Mouse (Mus musculus): ENCODE results near the gene Taf3. TPM values are rescaled to one million over a fixed set of nuclear protein-coding genes. Genes with fewer than 3 reads are reported as not detected.

Gene Taf3
- total and polyA plus RNA-seq, 3 experiments = 5.5 to 30.8 (median 20.8) TPM

- no peak for DNase-seq (ENCODE audit: low spot score)
- no peaks in the 10 kb centered on the region for H3K9me3 ChIP-seq (replicated peaks)
- peaks cover 20% of the 10 kb centered on the region for H3K36me3 ChIP-seq (replicated peaks)
- H3K27me3 ChIP-seq (ENCODE audit: insufficient read depth, low read length) = no peaks in the 10 kb centered on the region
- peaks cover 50% of the 10 kb centered on the region for H3K4me1 ChIP-seq (ENCODE audit: insufficient read depth, low read depth, low read length)
- no peak overlapping the region for H3K4me3 ChIP-seq (ENCODE audit: low read depth, low read length)
- TF ChIP-seq TAL1 (conservative IDR thresholded peaks at IDR 0.05; ENCODE audit: low read depth, low read length) (no peak), POLR2AphosphoS5 (IDR thresholded peaks at IDR 0.05; ENCODE audit: insufficient replicate concordance, low read depth, low read length) (no peak), CTCF (IDR thresholded peaks at IDR 0.05; ENCODE audit: low read depth, low read length) (no peak), GATA2 (IDR thresholded peaks at IDR 0.05; ENCODE audit: borderline replicate concordance, low read depth, low read length) (no peak), GATA1 (IDR thresholded peaks at IDR 0.05; ENCODE audit: borderline replicate concordance, low read length) (no peak)
- ATAC-seq (ENCODE audit: extremely low read depth, insufficient number of reproducible peaks, low FRiP score, poor library complexity, severe bottlenecking) = no peak
These were observed 86.7 kb downstream of the Taf3 start for GRCm38 (mm10) chr2:9961708-9962107.

- no peaks in the 10 kb centered on the region for H3K9me3 ChIP-seq (replicated peaks)
- peaks cover 21% of the 10 kb centered on the region for H3K36me3 ChIP-seq (replicated peaks)
- H3K4me1 ChIP-seq (ENCODE audit: insufficient read depth, low read depth, low read length) = peaks cover 54% of the 10 kb centered on the region
- H3K27me3 ChIP-seq (ENCODE audit: insufficient read depth, low read length) = no peaks in the 10 kb centered on the region
- ATAC-seq (ENCODE audit: extremely low read depth, insufficient number of reproducible peaks, low FRiP score, poor library complexity, severe bottlenecking) (peak; percentile 47; the same call in 1 of the 2 replicates), DNase-seq (ENCODE audit: low spot score) (no peak)
- TF ChIP-seq TAL1 (conservative IDR thresholded peaks at IDR 0.05; ENCODE audit: low read depth, low read length) = no peak
- no peak for TF ChIP-seq POLR2AphosphoS5 (IDR thresholded peaks at IDR 0.05; ENCODE audit: insufficient replicate concordance, low read depth, low read length)
- TF ChIP-seq GATA1 (IDR thresholded peaks at IDR 0.05; ENCODE audit: borderline replicate concordance, low read length) = no peak
- TF ChIP-seq GATA2 (IDR thresholded peaks at IDR 0.05; ENCODE audit: borderline replicate concordance, low read depth, low read length) = no peak
- TF ChIP-seq CTCF (IDR thresholded peaks at IDR 0.05; ENCODE audit: low read depth, low read length) = no peak
- no peak overlapping the region for H3K4me3 ChIP-seq (ENCODE audit: low read depth, low read length)
These were observed 90.4 kb downstream of the Taf3 start for GRCm38 (mm10) chr2:9958011-9958410.

- DNase-seq (ENCODE audit: low spot score) (no peak), ATAC-seq (ENCODE audit: extremely low read depth, insufficient number of reproducible peaks, low FRiP score, poor library complexity, severe bottlenecking) (no peak)
- no peaks in the 10 kb centered on the region for H3K27me3 ChIP-seq (ENCODE audit: insufficient read depth, low read length)
- no peaks in the 10 kb centered on the region for H3K9me3 ChIP-seq (replicated peaks)
- no peak overlapping the region for H3K4me3 ChIP-seq (ENCODE audit: low read depth, low read length)
- TF ChIP-seq GATA2 (IDR thresholded peaks at IDR 0.05; ENCODE audit: borderline replicate concordance, low read depth, low read length) (no peak), CTCF (IDR thresholded peaks at IDR 0.05; ENCODE audit: low read depth, low read length) (no peak), TAL1 (conservative IDR thresholded peaks at IDR 0.05; ENCODE audit: low read depth, low read length) (no peak), POLR2AphosphoS5 (IDR thresholded peaks at IDR 0.05; ENCODE audit: insufficient replicate concordance, low read depth, low read length) (no peak), GATA1 (IDR thresholded peaks at IDR 0.05; ENCODE audit: borderline replicate concordance, low read length) (no peak)
- peaks cover 31% of the 10 kb centered on the region for H3K36me3 ChIP-seq (replicated peaks)
- peaks cover 48% of the 10 kb centered on the region for H3K4me1 ChIP-seq (ENCODE audit: insufficient read depth, low read depth, low read length)
These were observed 91.8 kb downstream of the Taf3 start for GRCm38 (mm10) chr2:9956546-9956945.

- no peak for DNase-seq (ENCODE audit: low spot score)
- Histone ChIP-seq H3K27me3 (ENCODE audit: insufficient read depth, low read length) (no peaks in the 10 kb centered on the region), H3K9me3 (replicated peaks) (no peaks in the 10 kb centered on the region), H3K36me3 (replicated peaks) (peaks cover 33% of the 10 kb centered on the region), H3K4me1 (ENCODE audit: insufficient read depth, low read depth, low read length) (peaks cover 48% of the 10 kb centered on the region), H3K4me3 (ENCODE audit: low read depth, low read length) (no peak overlapping the region)
- TF ChIP-seq GATA1 (IDR thresholded peaks at IDR 0.05; ENCODE audit: borderline replicate concordance, low read length) (no peak), CTCF (IDR thresholded peaks at IDR 0.05; ENCODE audit: low read depth, low read length) (no peak), GATA2 (IDR thresholded peaks at IDR 0.05; ENCODE audit: borderline replicate concordance, low read depth, low read length) (no peak), POLR2AphosphoS5 (IDR thresholded peaks at IDR 0.05; ENCODE audit: insufficient replicate concordance, low read depth, low read length) (no peak), TAL1 (conservative IDR thresholded peaks at IDR 0.05; ENCODE audit: low read depth, low read length) (no peak)
- no peak for ATAC-seq (ENCODE audit: extremely low read depth, insufficient number of reproducible peaks, low FRiP score, poor library complexity, severe bottlenecking)
These were observed 92.5 kb downstream of the Taf3 start for GRCm38 (mm10) chr2:9955576-9956535.

GRCm38 (mm10) chr2:9946739-9947138 is 101.7 kb downstream of the Taf3 start:
- peaks cover 2% of the 10 kb centered on the region; the same call in 1 of the 2 replicates for H3K4me1 ChIP-seq (ENCODE audit: insufficient read depth, low read depth, low read length)
- TF ChIP-seq GATA1 (IDR thresholded peaks at IDR 0.05; ENCODE audit: borderline replicate concordance, low read length) = no peak
- no peak for TF ChIP-seq TAL1 (conservative IDR thresholded peaks at IDR 0.05; ENCODE audit: low read depth, low read length)
- no peak for TF ChIP-seq GATA2 (IDR thresholded peaks at IDR 0.05; ENCODE audit: borderline replicate concordance, low read depth, low read length)
- no peak for TF ChIP-seq CTCF (IDR thresholded peaks at IDR 0.05; ENCODE audit: low read depth, low read length)
- no peak for TF ChIP-seq POLR2AphosphoS5 (IDR thresholded peaks at IDR 0.05; ENCODE audit: insufficient replicate concordance, low read depth, low read length)
- no peak overlapping the region for H3K4me3 ChIP-seq (ENCODE audit: low read depth, low read length)
- ATAC-seq (ENCODE audit: extremely low read depth, insufficient number of reproducible peaks, low FRiP score, poor library complexity, severe bottlenecking) = no peak
- peaks cover 47% of the 10 kb centered on the region for H3K36me3 ChIP-seq (replicated peaks)
- no peak for DNase-seq (ENCODE audit: low spot score)
- H3K9me3 ChIP-seq (replicated peaks) = no peaks in the 10 kb centered on the region
- no peaks in the 10 kb centered on the region for H3K27me3 ChIP-seq (ENCODE audit: insufficient read depth, low read length)

- ATAC-seq (ENCODE audit: extremely low read depth, insufficient number of reproducible peaks, low FRiP score, poor library complexity, severe bottlenecking) (no peak), DNase-seq (ENCODE audit: low spot score) (no peak)
- Histone ChIP-seq H3K36me3 (replicated peaks) (peaks cover 47% of the 10 kb centered on the region), H3K4me1 (ENCODE audit: insufficient read depth, low read depth, low read length) (peaks cover 2% of the 10 kb centered on the region; the same call in 1 of the 2 replicates), H3K9me3 (replicated peaks) (no peaks in the 10 kb centered on the region), H3K4me3 (ENCODE audit: low read depth, low read length) (no peak overlapping the region), H3K27me3 (ENCODE audit: insufficient read depth, low read length) (no peaks in the 10 kb centered on the region)
- no peak for TF ChIP-seq GATA1 (IDR thresholded peaks at IDR 0.05; ENCODE audit: borderline replicate concordance, low read length)
- TF ChIP-seq GATA2 (IDR thresholded peaks at IDR 0.05; ENCODE audit: borderline replicate concordance, low read depth, low read length) = no peak
- TF ChIP-seq CTCF (IDR thresholded peaks at IDR 0.05; ENCODE audit: low read depth, low read length) = no peak
- no peak for TF ChIP-seq TAL1 (conservative IDR thresholded peaks at IDR 0.05; ENCODE audit: low read depth, low read length)
- TF ChIP-seq POLR2AphosphoS5 (IDR thresholded peaks at IDR 0.05; ENCODE audit: insufficient replicate concordance, low read depth, low read length) = no peak
These were observed 102.8 kb downstream of the Taf3 start for GRCm38 (mm10) chr2:9945611-9946010.

Data from G1E (cell line).